Mouse (Mus musculus): Measurements from ENCODE around the gene Hadh. TPM values are rescaled to one million over a fixed set of nuclear protein-coding genes. Genes with fewer than 3 reads are reported as not detected.

Hadh gene
- total and polyA plus RNA-seq, 3 experiments, result 39.1 to 66.9 TPM; not detected in 1

DNA sequence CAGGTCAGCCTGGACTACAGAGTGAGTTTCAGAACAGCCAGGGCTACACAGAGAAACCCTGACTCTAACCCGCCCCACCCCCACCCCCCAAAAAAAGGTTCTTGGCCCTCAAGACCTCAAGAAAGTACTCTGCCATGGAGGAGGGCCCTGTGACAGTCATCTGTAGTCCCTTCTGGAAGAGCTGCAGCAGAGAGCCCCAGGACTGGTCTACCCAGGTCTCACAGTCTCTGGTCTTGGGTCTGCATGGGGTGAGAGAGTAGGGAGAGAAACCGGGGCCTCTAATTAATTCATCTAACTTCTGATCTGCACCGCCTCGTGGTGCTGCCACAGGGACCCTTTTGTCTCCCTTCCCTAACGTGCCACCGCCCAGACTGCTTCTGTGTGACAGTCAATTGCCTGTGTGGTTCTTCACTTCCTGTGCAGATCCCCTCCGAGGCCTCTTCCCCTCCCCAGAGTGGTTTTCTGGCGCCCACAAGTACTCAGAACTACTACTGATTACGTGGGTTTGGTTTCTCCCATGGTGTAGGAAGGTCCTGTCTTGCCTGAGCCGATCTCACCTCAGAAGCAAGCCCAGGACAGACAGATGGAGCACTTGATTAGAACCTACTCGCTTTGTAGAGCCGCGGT is 63.5 kb downstream of the Hadh start:
- TF ChIP-seq NELFE (IDR thresholded peaks at IDR 0.05; ENCODE audit: low read depth, low read length) (no peak), E2F4 (IDR thresholded peaks at IDR 0.05; ENCODE audit: borderline replicate concordance, low read depth, low read length) (no peak), MYC (IDR thresholded peaks at IDR 0.05; ENCODE audit: low read depth, low read length) (0 out of 2 replicates have a peak, but pooled peaks have one; percentile 46), MAZ (IDR thresholded peaks at IDR 0.05; ENCODE audit: low read depth, low read length) (peak; percentile 39; the same call in 1 of the 2 replicates), POLR2A (IDR thresholded peaks at IDR 0.05; ENCODE audit: control insufficient read depth in 1 of 2, insufficient read depth in 1 of 2, low read depth in 1 of 2, low read length in 2 of 2, poor library complexity in 1 of 2) (peak; percentile 25 to 52; a peak in 1 of 4 replicates), ELF1 (IDR thresholded peaks at IDR 0.05; ENCODE audit: low read depth, low read length) (peak; percentile 32; the same call in 1 of the 2 replicates), JUND (IDR thresholded peaks at IDR 0.05; ENCODE audit: low read depth, low read length) (no peak), MXI1 (IDR thresholded peaks at IDR 0.05; ENCODE audit: low read depth, low read length) (peak; percentile 36; the same call in 1 of the 2 replicates), EP300 (IDR thresholded peaks at IDR 0.05; ENCODE audit: low read depth in 1 of 2, low read length in 2 of 2) (peak; percentile 25 to 68; a peak in 2 of 4 replicates), GATA1 (IDR thresholded peaks at IDR 0.05; ENCODE audit: low read depth, low read length) (0 out of 2 replicates have a peak, but pooled peaks have one; percentile 19), ZMIZ1 (IDR thresholded peaks at IDR 0.05; ENCODE audit: low read depth, low read length) (no peak), HCFC1 (IDR thresholded peaks at IDR 0.05; ENCODE audit: low read depth, low read length) (peak; percentile 36; the same call in 1 of the 2 replicates), ETS1 (IDR thresholded peaks at IDR 0.05; ENCODE audit: low read depth, low read length) (peak; percentile 37), KAT2A (conservative IDR thresholded peaks at IDR 0.05; ENCODE audit: low read depth, low read length) (no peak), TBP (IDR thresholded peaks at IDR 0.05; ENCODE audit: low read depth, low read length) (0 out of 2 replicates have a peak, but pooled peaks have one; percentile 50)
- Histone ChIP-seq H3K79me2 (ENCODE audit: control insufficient read depth, insufficient read depth, low read length, poor library complexity) (no peaks in the 10 kb centered on the region), H3K9ac (ENCODE audit: control insufficient read depth, low read depth, low read length, poor library complexity, severe bottlenecking) (peak overlapping the region; percentile 82), H3K4me1 (ENCODE audit: control insufficient read depth in 1 of 2, insufficient read depth in 2 of 2, low read length in 2 of 2) (peaks cover 0 to 13% of the 10 kb centered on the region in 2 experiments; a peak in 2 of 4 replicates), H3K36me3 (ENCODE audit: control insufficient read depth in 1 of 2, insufficient read depth in 2 of 2, low read length in 2 of 2) (peaks cover 0 to 6% of the 10 kb centered on the region in 2 experiments; a peak in 2 of 4 replicates), H3K9me3 (replicated peaks; ENCODE audit: insufficient read depth, low read length) (no peaks in the 10 kb centered on the region), H3K4me3 (ENCODE audit: control insufficient read depth in 1 of 2, insufficient read depth in 1 of 2, low read depth in 2 of 2, low read length in 2 of 2) (peak overlapping the region; percentile 28 to 45; a peak in 3 of 4 replicates), H3K27me3 (ENCODE audit: control insufficient read depth in 1 of 2, insufficient read depth in 2 of 2, low read length in 2 of 2) (no peaks in the 10 kb centered on the region), H3K27ac (ENCODE audit: control insufficient read depth, low read depth, low read length) (peak overlapping the region; percentile 80)
- peak; percentile 86 for DNase-seq (ENCODE audit: low read depth, low spot score)

DNA sequence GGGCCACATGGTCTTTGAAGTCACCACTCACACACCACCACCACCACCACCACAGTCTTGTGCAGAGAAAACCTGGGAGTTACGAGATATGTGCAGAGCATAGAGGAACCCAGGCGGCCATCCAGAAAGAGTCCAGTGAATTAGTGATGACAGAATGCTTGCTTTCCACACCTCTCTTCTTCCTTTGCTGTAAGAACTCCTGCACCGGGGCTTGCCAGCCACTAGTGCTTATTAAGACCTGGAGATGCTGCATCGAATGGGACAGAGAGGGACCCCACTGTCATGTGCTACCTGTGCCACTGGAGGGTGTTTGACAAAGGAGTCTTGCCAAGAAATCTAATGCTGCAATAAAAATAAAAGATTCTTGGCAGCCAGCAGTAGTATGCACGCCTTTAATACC is 64.1 kb downstream of the Hadh start:
- Histone ChIP-seq H3K27ac (ENCODE audit: control insufficient read depth, low read depth, low read length) (peak overlapping the region; percentile 80), H3K9ac (ENCODE audit: control insufficient read depth, low read depth, low read length, poor library complexity, severe bottlenecking) (peak overlapping the region; percentile 82), H3K4me1 (ENCODE audit: control insufficient read depth in 1 of 2, insufficient read depth in 2 of 2, low read length in 2 of 2) (peaks cover 0 to 13% of the 10 kb centered on the region in 2 experiments; a peak in 2 of 4 replicates), H3K4me3 (ENCODE audit: control insufficient read depth in 1 of 2, insufficient read depth in 1 of 2, low read depth in 2 of 2, low read length in 2 of 2) (no peak overlapping the region; a peak in 1 of 4 replicates), H3K36me3 (ENCODE audit: control insufficient read depth in 1 of 2, insufficient read depth in 2 of 2, low read length in 2 of 2) (peaks cover 0 to 6% of the 10 kb centered on the region in 2 experiments; a peak in 2 of 4 replicates), H3K9me3 (replicated peaks; ENCODE audit: insufficient read depth, low read length) (no peaks in the 10 kb centered on the region), H3K79me2 (ENCODE audit: control insufficient read depth, insufficient read depth, low read length, poor library complexity) (no peaks in the 10 kb centered on the region), H3K27me3 (ENCODE audit: control insufficient read depth in 1 of 2, insufficient read depth in 2 of 2, low read length in 2 of 2) (no peaks in the 10 kb centered on the region)
- DNase-seq (ENCODE audit: low read depth, low spot score), result peak; percentile 39
- TF ChIP-seq CTCF (IDR thresholded peaks at IDR 0.05 in 2 of 3, conservative IDR thresholded peaks at IDR 0.05 in 1 of 3; ENCODE audit: control insufficient read depth in 1 of 3, insufficient read depth in 1 of 3, low read depth in 2 of 3, low read length in 3 of 3, poor library complexity in 1 of 3, severe bottlenecking in 1 of 3), result 0 out of 6 replicates have a peak, but pooled peaks of 1 of the 3 experiments have one; percentile 1
- TF ChIP-seq ELF1 (IDR thresholded peaks at IDR 0.05; ENCODE audit: low read depth, low read length), result no peak

Data from MEL (cell line).